Mouse (Mus musculus): ENCODE measurements around the gene Efhd1.
A peak's percentile ranks its signal among the peaks of the same experiment; 100 is the strongest.

Gene Efhd1

GRCm38 (mm10) chr1:87308952-87309351 is 44.8 kb downstream of the Efhd1 start:
- no peak for DNase-seq (ENCODE audit: low read depth)

- DNase-seq (ENCODE audit: low read depth) = no peak
Measured at GRCm38 (mm10) chr1:87309621-87310020, 45.5 kb downstream of the Efhd1 start.

GRCm38 (mm10) chr1:87312681-87313080 is 48.5 kb downstream of the Efhd1 start:
- no peak for DNase-seq (ENCODE audit: low read depth)

- no peak for DNase-seq (ENCODE audit: low read depth)
Measured at GRCm38 (mm10) chr1:87313116-87313515, 49.0 kb downstream of the Efhd1 start.

GRCm38 (mm10) chr1:87313843-87314570 is 49.8 kb downstream of the Efhd1 start:
- DNase-seq (ENCODE audit: low read depth) = no peak

GRCm38 (mm10) chr1:87315431-87315830 is 51.3 kb downstream of the Efhd1 start:
- no peak for DNase-seq (ENCODE audit: low read depth)

GRCm38 (mm10) chr1:87315894-87316293 is 51.7 kb downstream of the Efhd1 start:
- peak; percentile 68 for DNase-seq (ENCODE audit: low read depth)

- peak; percentile 73 for DNase-seq (ENCODE audit: low read depth)
Measured at GRCm38 (mm10) chr1:87316672-87317071, 52.5 kb downstream of the Efhd1 start.

- no peak for DNase-seq (ENCODE audit: low read depth)
Measured at GRCm38 (mm10) chr1:87321071-87321470, 56.9 kb downstream of the Efhd1 start.

GRCm38 (mm10) chr1:87322778-87323177 is 58.6 kb downstream of the Efhd1 start:
- DNase-seq (ENCODE audit: low read depth) = no peak

- DNase-seq (ENCODE audit: low read depth) = no peak
Measured at GRCm38 (mm10) chr1:87324649-87325048, 60.5 kb downstream of the Efhd1 start.

GRCm38 (mm10) chr1:87326742-87327163 is 62.6 kb downstream of the Efhd1 start, which contains the start of gene Gigyf2:
TSS of gene Gigyf2 (plus strand) at chr1:87326998.
- DNase-seq (ENCODE audit: low read depth) = peak; percentile 99

GRCm38 (mm10) chr1:87327165-87327861 is 63.1 kb downstream of the Efhd1 start:
- DNase-seq (ENCODE audit: low read depth) = peak; percentile 51

GRCm38 (mm10) chr1:87331774-87332173 is 67.6 kb downstream of the Efhd1 start:
- no peak for DNase-seq (ENCODE audit: low read depth)

- DNase-seq (ENCODE audit: low read depth) = no peak
Measured at GRCm38 (mm10) chr1:87350576-87350975, 86.4 kb downstream of the Efhd1 start.

- no peak for DNase-seq (ENCODE audit: low read depth)
Measured at GRCm38 (mm10) chr1:87360276-87360675, 96.1 kb downstream of the Efhd1 start.

Data from NIH3T3 (cell line).